Mouse (Mus musculus) megakaryocyte, embryonic 14.5 days (primary cell): ENCODE measurements at regions not wholly inside any gene's neighbourhood (a gene's known extent, or its start where the extent isn't known, plus 50 kb on each side); places are given as distances from the start of the nearest gene placed in this dataset.

Experiments
- FLI1 ChIP-seq: IDR thresholded peaks from 2 replicates; pipeline ENCODE4 v1.6.1; 2012; ENCODE audit warnings: low read length, inconsistent platforms, mixed read lengths
- GATA1 ChIP-seq: IDR thresholded peaks from 3 replicates; pipeline ENCODE4 v1.6.1; 2012; ENCODE audit warnings: mixed read lengths, low read length, inconsistent platforms, borderline replicate concordance

GRCm38 (mm10) chr15:59716872-59717271, 299.5 kb downstream of the 4933412E24Rik start:
- no peak for TF ChIP-seq GATA1
- TF ChIP-seq FLI1, result no peak
